Mouse (Mus musculus): ENCODE measurements at regions not wholly inside any gene's neighbourhood (a gene's known extent, or its start where the extent isn't known, plus 50 kb on each side); places are given as distances from the start of the nearest gene placed in this dataset.

DNA sequence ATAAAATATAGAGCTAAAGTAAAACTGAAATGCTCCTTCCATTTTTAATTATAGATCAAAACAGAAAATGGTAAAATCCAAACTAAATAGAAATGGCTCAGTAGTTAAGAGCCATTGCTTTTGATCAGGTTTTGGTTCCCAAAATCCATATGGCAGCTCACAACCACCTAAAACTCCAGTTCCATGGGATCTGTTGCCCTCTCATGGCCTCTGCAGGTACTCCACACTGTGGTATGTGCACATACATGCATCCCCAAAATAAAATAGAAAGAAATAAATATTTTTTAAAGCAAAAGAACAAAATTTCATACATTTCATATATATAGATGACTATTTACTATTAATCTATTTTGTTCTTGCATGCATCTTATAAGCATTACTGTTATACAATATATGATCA, 1396.1 kb downstream of the Diaph2 start:
- peak; percentile 9 for DNase-seq (ENCODE audit: low read depth, low spot score)

DNA sequence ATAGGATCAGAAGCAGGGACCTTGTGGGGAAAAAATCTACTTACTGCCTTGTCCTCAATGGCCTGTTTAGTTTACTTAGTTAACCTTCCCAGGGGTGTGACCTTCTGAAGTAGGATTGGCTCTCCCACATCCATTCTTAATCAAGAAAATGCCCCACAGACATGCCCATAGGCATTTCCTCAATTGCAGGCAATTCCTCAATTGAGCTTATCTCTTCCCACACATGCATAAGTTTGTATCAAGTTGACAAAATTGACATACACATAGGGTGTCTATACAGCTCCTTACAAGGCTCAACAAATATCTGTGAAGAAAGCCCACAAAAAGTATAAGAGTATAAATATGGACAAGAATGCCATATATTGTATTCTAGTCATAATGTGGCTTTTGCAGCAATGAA, 1401.4 kb downstream of the Diaph2 start:
- no peak for DNase-seq (ENCODE audit: low read depth, low spot score)

Data from ES-CJ7 (cell line).